Mouse (Mus musculus): ENCODE data around the gene Ikbkg. TPM values are rescaled to one million over a fixed set of nuclear protein-coding genes. Genes with fewer than 3 reads are reported as not detected.

Ikbkg gene
- polyA plus RNA-seq (2015; fragmentation: Illumina TruSeq; extraction: RNeasy Lipid Tissue Mini Kit (QIAGEN cat#74804); ENCODE audit: low read depth, low replicate concordance), result 24.7 TPM

DNA sequence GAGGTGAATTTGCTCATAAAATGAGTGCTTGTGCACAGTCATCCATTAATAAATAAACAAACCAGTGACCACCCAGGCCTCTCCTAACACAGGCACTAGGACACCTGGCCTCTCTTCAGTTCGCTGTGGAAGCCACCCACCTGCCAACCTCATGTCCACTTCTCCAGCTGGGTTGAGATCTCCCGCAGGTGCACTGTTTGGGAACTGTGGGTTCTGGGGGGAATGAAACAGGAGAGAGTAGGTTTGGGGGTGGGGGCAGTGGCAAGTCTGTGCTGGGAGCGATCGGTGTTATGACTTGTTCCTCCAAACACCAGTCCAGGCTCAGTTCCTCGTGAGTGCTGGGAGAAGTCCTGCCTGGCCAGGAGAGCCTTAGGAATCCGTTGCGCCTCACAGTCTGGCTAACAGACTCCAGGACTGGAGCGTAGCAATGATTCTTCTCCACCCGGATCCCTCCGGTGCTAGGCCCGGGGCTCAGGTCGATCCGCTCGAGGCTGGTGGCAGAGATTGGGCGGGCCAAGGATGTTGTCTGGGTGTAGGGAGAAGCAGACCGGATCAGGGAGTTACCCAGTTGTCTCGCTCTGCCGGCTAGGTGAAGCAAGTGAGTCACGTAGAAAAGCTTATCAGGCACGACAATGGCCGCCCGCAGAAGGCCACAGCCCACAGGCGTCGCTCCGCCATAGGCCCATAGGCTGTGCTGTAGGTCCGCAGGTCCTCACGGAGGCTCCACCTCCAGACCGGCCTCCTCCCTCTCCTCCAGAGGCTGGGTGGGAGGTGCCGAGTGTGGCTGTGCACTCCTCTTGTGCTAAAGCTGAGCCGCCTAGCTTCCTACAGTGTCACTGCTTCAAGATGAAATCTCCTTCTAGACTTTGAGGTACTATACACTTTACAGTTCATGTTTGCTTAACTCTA lies at the start of gene Ikbkg, which contains the start of gene Fam3a:
Ikbkg (plus strand) TSS at position 756 of the 909 bp plus-strand sequence.
Fam3a (minus strand) TSS at position 738 of the 909 bp plus-strand sequence.

DNA sequence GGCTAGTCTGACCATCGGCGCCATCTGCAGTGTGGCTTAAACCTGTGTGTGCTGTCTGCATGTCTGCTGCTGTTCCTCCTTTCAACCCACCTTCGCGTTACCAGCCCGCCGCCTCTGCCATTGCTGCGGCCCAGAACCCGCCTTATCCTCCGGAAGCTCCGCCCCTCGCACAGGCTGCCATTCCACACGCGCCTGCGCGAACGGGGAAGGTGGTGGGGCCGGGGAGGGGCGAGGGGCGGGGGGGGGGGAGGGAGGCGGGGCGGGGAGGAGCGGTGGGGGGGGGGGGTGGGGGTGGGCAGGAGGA lies 39.7 kb upstream of the Ikbkg start, which contains the start of gene Lage3:
Lage3 (minus strand) TSS at position 152 of the 304 bp plus-strand sequence.

DNA sequence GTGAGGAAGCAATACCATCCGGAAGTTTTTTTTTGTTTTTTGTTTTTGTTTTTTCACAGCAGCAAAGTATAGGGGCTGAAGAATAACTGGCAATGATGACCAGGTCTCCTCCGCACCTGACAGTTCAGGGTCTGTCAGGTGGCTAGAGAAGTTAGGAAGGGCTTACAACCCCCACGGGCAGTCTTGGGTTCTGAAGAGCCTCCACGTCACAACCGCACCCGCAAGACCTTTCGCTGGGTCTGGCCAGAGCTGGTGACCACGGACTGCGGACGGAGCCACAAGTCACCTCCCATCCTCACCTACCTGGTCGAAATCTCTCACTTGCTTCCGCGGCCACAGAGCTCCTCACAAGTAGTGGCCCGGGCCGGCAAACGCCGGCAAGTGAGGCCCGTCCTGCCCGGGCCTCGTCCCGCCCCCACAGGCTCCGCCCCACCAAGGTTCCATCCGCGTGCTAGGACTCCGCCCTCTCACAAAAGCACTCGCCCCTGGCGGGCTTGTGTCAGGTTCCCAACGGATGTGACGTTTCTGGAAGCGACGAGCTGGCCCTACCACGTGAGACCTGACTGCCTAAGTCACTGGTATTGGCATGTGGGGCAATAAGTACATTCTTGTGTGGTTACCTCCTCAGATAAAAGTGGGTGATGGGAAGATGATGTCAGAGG lies 20.1 kb upstream of the Ikbkg start, which contains the start of the genes Ubl4a and Slc10a3:
Ubl4a (minus strand) TSS at position 331 of the 662 bp plus-strand sequence.
Slc10a3 (minus strand) TSS at position 462 of the 662 bp plus-strand sequence.

DNA sequence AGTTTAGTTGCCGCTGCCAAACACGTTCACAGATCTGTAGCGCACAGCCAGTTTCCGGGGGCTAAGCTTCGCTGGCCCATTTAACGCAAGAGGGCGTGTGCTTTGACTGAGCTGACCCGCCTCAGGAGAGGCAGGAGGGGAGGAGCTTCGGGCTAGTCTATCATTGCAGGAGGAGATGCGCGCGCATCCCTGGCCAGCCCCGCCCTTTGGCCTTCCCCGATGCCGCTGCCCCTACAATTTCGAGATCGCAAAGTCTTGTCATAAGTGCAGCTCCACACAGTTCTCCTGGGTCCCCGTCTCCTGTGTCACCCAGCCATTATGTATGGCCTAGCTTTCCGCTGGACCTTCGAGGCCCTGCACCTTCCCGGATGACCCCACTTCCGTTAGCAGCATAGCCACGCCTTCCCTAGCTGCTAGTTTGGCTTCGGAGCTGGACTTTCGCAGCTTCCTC lies 35.8 kb downstream of the Ikbkg start, which contains the start of gene G6pdx:
G6pdx (minus strand) TSS at position 369 of the 451 bp plus-strand sequence.

DNA sequence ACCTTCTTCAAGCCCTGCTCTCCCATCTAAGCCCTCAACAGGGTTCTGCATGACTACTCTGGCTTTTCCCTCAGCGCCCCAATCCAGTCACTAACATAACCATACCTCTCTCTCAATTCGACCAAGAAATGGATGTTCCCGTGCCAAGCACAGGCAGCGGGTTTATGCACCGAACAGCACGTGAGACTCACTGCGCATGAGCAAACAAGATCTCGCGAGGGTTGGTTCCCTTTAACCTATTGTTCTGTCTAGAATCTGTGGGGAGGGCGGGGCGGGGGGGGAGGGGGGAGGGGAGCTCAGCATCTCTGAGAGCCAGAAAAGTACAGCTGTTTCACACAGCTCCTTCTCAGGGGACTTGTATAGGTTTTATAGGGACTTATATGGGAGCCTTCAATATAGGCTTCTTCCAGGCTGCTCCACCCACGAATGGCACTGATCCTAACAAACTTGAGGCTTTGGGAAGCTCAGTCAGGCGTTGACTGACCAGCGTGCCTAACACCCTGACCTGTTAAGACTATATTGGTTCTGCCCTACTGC lies 88.3 kb downstream of the Ikbkg start, which contains the start of gene Gm6880:
Gm6880 (minus strand) TSS at position 51 of the 537 bp plus-strand sequence.

Other genes with a start within 250 kb of the Ikbkg start
- not detected for gene Tex28, start 225.5 kb upstream of the Ikbkg start, polyA plus RNA-seq (2015; fragmentation: Illumina TruSeq; extraction: RNeasy Lipid Tissue Mini Kit (QIAGEN cat#74804); ENCODE audit: low read depth, low replicate concordance)
- gene Tktl1, start 216.0 kb upstream of the Ikbkg start, polyA plus RNA-seq (2015; fragmentation: Illumina TruSeq; extraction: RNeasy Lipid Tissue Mini Kit (QIAGEN cat#74804); ENCODE audit: low read depth, low replicate concordance), result 0.24 TPM
- 64.8 TPM for gene Flna, start 143.5 kb upstream of the Ikbkg start, polyA plus RNA-seq (2015; fragmentation: Illumina TruSeq; extraction: RNeasy Lipid Tissue Mini Kit (QIAGEN cat#74804); ENCODE audit: low read depth, low replicate concordance)
- gene Emd, start 138.6 kb upstream of the Ikbkg start, polyA plus RNA-seq (2015; fragmentation: Illumina TruSeq; extraction: RNeasy Lipid Tissue Mini Kit (QIAGEN cat#74804); ENCODE audit: low read depth, low replicate concordance), result 53.9 TPM
- gene Rpl10, start 122.5 kb upstream of the Ikbkg start, polyA plus RNA-seq (2015; fragmentation: Illumina TruSeq; extraction: RNeasy Lipid Tissue Mini Kit (QIAGEN cat#74804); ENCODE audit: low read depth, low replicate concordance), result 1,047 TPM
- gene Taz, start 111.4 kb upstream of the Ikbkg start, polyA plus RNA-seq (2015; fragmentation: Illumina TruSeq; extraction: RNeasy Lipid Tissue Mini Kit (QIAGEN cat#74804); ENCODE audit: low read depth, low replicate concordance), result 66.8 TPM
- 3.4 TPM for gene Dnase1l1, start 111.0 kb upstream of the Ikbkg start, polyA plus RNA-seq (2015; fragmentation: Illumina TruSeq; extraction: RNeasy Lipid Tissue Mini Kit (QIAGEN cat#74804); ENCODE audit: low read depth, low replicate concordance)
- gene Atp6ap1, start 96.2 kb upstream of the Ikbkg start, polyA plus RNA-seq (2015; fragmentation: Illumina TruSeq; extraction: RNeasy Lipid Tissue Mini Kit (QIAGEN cat#74804); ENCODE audit: low read depth, low replicate concordance), result 458 TPM
- gene Gdi1, start 88.3 kb upstream of the Ikbkg start, polyA plus RNA-seq (2015; fragmentation: Illumina TruSeq; extraction: RNeasy Lipid Tissue Mini Kit (QIAGEN cat#74804); ENCODE audit: low read depth, low replicate concordance), result 590 TPM
- 37.3 TPM for gene Fam50a, start 80.3 kb upstream of the Ikbkg start, polyA plus RNA-seq (2015; fragmentation: Illumina TruSeq; extraction: RNeasy Lipid Tissue Mini Kit (QIAGEN cat#74804); ENCODE audit: low read depth, low replicate concordance)
- gene Plxna3, start 64.2 kb upstream of the Ikbkg start, polyA plus RNA-seq (2015; fragmentation: Illumina TruSeq; extraction: RNeasy Lipid Tissue Mini Kit (QIAGEN cat#74804); ENCODE audit: low read depth, low replicate concordance), result 19.6 TPM
- gene Lage3, start 39.7 kb upstream of the Ikbkg start, polyA plus RNA-seq (2015; fragmentation: Illumina TruSeq; extraction: RNeasy Lipid Tissue Mini Kit (QIAGEN cat#74804); ENCODE audit: low read depth, low replicate concordance), result 45.8 TPM
- gene Ubl4a, start 20.1 kb upstream of the Ikbkg start, polyA plus RNA-seq (2015; fragmentation: Illumina TruSeq; extraction: RNeasy Lipid Tissue Mini Kit (QIAGEN cat#74804); ENCODE audit: low read depth, low replicate concordance), result 90.0 TPM
- gene Slc10a3, start 19.9 kb upstream of the Ikbkg start, polyA plus RNA-seq (2015; fragmentation: Illumina TruSeq; extraction: RNeasy Lipid Tissue Mini Kit (QIAGEN cat#74804); ENCODE audit: low read depth, low replicate concordance), result 3.8 TPM
- 23.7 TPM for gene Fam3a, start within 50 bp of the Ikbkg start, polyA plus RNA-seq (2015; fragmentation: Illumina TruSeq; extraction: RNeasy Lipid Tissue Mini Kit (QIAGEN cat#74804); ENCODE audit: low read depth, low replicate concordance)
- gene G6pdx, start 35.9 kb downstream of the Ikbkg start, polyA plus RNA-seq (2015; fragmentation: Illumina TruSeq; extraction: RNeasy Lipid Tissue Mini Kit (QIAGEN cat#74804); ENCODE audit: low read depth, low replicate concordance), result 36.5 TPM
- not detected for gene Gm6880, start 88.1 kb downstream of the Ikbkg start, polyA plus RNA-seq (2015; fragmentation: Illumina TruSeq; extraction: RNeasy Lipid Tissue Mini Kit (QIAGEN cat#74804); ENCODE audit: low read depth, low replicate concordance)
- not detected for gene Olfr1326-ps1, start 181.6 kb downstream of the Ikbkg start, polyA plus RNA-seq (2015; fragmentation: Illumina TruSeq; extraction: RNeasy Lipid Tissue Mini Kit (QIAGEN cat#74804); ENCODE audit: low read depth, low replicate concordance)
- not detected for gene Olfr1325, start 199.4 kb downstream of the Ikbkg start, polyA plus RNA-seq (2015; fragmentation: Illumina TruSeq; extraction: RNeasy Lipid Tissue Mini Kit (QIAGEN cat#74804); ENCODE audit: low read depth, low replicate concordance)